Comparison of ENCODE assay signal across 7 mouse cellular contexts in genomic region chr9:3199151-3200018, GRCm38 (mm10).
DNase-seq lines count a peak whose midpoint lies in the region; ATAC-seq and TF ChIP-seq lines count a peak whose summit lies in the region.

No protein-coding gene starts in this region.

- H3K36me3 ChIP-seq in embryonic facial prominence, embryonic 10.5 days (replicated peaks): no peaks in the 10 kb centered on the region
- H3K36me3 ChIP-seq in forebrain, postnatal 0 days (ENCODE audit: insufficient read depth): no peaks in the 10 kb centered on the region

- H3K4me2 ChIP-seq in forebrain, postnatal 0 days (ENCODE audit: low read depth): no peak overlapping the region

- H3K4me1 ChIP-seq in embryonic facial prominence, embryonic 10.5 days: no peaks in the 10 kb centered on the region
- H3K4me1 ChIP-seq in forebrain, postnatal 0 days (ENCODE audit: insufficient read depth): no peaks in the 10 kb centered on the region

- no peak for TF ChIP-seq CTCF in forebrain, postnatal 0 days (IDR thresholded peaks at IDR 0.05; ENCODE audit: low read depth)

- peak overlapping the region; percentile 21; the same call in 1 of the 2 replicates for H3K4me3 ChIP-seq in embryonic facial prominence, embryonic 10.5 days
- H3K4me3 ChIP-seq in forebrain, postnatal 0 days (ENCODE audit: low read depth, low read length): no peak overlapping the region

- no peak overlapping the region for H3K27ac ChIP-seq in embryonic facial prominence, embryonic 10.5 days (replicated peaks)
- H3K27ac ChIP-seq in forebrain, postnatal 0 days (ENCODE audit: low read depth, low read length): no peak overlapping the region

- peaks cover 34% of the 10 kb centered on the region for H3K9me3 ChIP-seq in embryonic facial prominence, embryonic 10.5 days
- H3K9me3 ChIP-seq in forebrain, postnatal 0 days (ENCODE audit: low read length): 0 out of 2 replicates have a peak, but pooled peaks cover 3% of the 10 kb centered on the region

- ATAC-seq in forebrain, postnatal 0 days: no peak

- WGBS in embryonic facial prominence, embryonic 10.5 days: 38% methylated on average over 33 of the region's 33 CpGs
- 48% methylated on average over 33 of the region's 33 CpGs for WGBS in forebrain, postnatal 0 days

- no peaks in the 10 kb centered on the region for H3K27me3 ChIP-seq in embryonic facial prominence, embryonic 10.5 days (replicated peaks; ENCODE audit: low read depth, poor library complexity, severe bottlenecking)
- no peaks in the 10 kb centered on the region for H3K27me3 ChIP-seq in forebrain, postnatal 0 days (ENCODE audit: insufficient read depth, low read length)

- DNase-seq in ovary, adult 18-20 months (ENCODE audit: low spot score): peak; percentile 15
- no peak for DNase-seq in ovary, postnatal 10 days (ENCODE audit: low spot score)
- DNase-seq in embryonic facial prominence, embryonic 10.5 days (ENCODE audit: low spot score): peak; percentile 8
- peak; percentile 10 to 51 for DNase-seq in kidney, postnatal 25 days
- peak; percentile 4 to 33 for DNase-seq in spleen, postnatal 10 days (ENCODE audit: low spot score in 2 of 2)
- no peak for DNase-seq in left cerebral cortex, adult 18-20 months (ENCODE audit: low spot score in 2 of 2)
- DNase-seq in forebrain, postnatal 0 days: no peak

- no peak overlapping the region for H3K9ac ChIP-seq in forebrain, postnatal 0 days

Comparison
In these comparisons a context has a peak if more than half of its experiments do, and no peak if none do; other contexts are left out.
1. DNase-seq: peak in ovary, adult 18-20 months (single experiment), embryonic facial prominence, embryonic 10.5 days (single experiment), kidney, postnatal 25 days (2 of 2) and spleen, postnatal 10 days (2 of 2); none in ovary, postnatal 10 days (single experiment), left cerebral cortex, adult 18-20 months (0 of 2) and forebrain, postnatal 0 days (single experiment).